Mouse (Mus musculus): ENCODE data around the gene Ifna4. TPM values are rescaled to one million over a fixed set of nuclear protein-coding genes. Genes with fewer than 3 reads are reported as not detected.
"Not testable (repeated sequence)": the region's sequence is repeated elsewhere in the genome, so short reads cannot be mapped to it uniquely, and the experiment has no call there.

Ifna4 gene
- polyA plus RNA-seq, 1 experiment from 2014 or later, result not detected

DNA sequence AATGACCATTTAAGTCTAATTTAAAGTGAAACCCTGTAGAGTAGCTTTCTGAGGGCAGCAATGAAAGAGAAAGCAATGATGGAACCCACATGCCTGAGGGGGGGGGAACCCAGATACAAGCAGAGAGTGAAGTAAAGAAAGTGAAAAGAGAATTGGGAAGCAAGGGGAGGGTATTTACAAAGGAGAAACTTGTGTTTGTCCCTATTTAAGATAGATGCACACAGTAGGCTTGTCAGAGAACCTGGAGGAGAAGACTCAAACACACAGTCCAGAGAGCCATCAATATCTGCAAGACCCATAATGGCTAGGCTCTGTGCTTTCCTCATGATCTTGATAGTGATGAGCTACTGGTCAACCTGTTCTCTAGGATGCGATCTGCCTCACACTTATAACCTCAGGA lies 22.0 kb upstream of the Ifna4 start, which contains the start of gene Ifna11:
Gene Ifna11 (plus strand): TSS at position 301 of the 400 bp plus-strand sequence.
- H3K9me3 ChIP-seq (ENCODE audit: control insufficient read depth, low read length), result no peaks in the 10 kb centered on the region
- H3K4me1 ChIP-seq (ENCODE audit: control insufficient read depth, insufficient read depth, low read length), result no peaks in the 10 kb centered on the region
- DNase-seq (ENCODE audit: low spot score) (no peak), ATAC-seq (ENCODE audit: insufficient number of reproducible peaks, low FRiP score, low TSS enrichment, low read depth) (no peak)
- no peak within 1 kb of the TSS for H3K4me2 ChIP-seq (ENCODE audit: low read depth, severe bottlenecking)
- H3K27ac ChIP-seq (replicated peaks; ENCODE audit: low read depth, low read length), result no peak within 1 kb of the TSS
- no peak within 1 kb of the TSS for H3K4me3 ChIP-seq (ENCODE audit: low read depth, low read length)
- no peaks in the 10 kb centered on the region for H3K36me3 ChIP-seq (ENCODE audit: control insufficient read depth, insufficient read depth, low read length)
- no peak within 1 kb of the TSS for H3K9ac ChIP-seq (ENCODE audit: low read length)
- WGBS, result 74% methylated on average over 1 of the region's 1 CpGs
- H3K27me3 ChIP-seq (ENCODE audit: control insufficient read depth, insufficient read depth, low read length), result no peaks in the 10 kb centered on the region

DNA sequence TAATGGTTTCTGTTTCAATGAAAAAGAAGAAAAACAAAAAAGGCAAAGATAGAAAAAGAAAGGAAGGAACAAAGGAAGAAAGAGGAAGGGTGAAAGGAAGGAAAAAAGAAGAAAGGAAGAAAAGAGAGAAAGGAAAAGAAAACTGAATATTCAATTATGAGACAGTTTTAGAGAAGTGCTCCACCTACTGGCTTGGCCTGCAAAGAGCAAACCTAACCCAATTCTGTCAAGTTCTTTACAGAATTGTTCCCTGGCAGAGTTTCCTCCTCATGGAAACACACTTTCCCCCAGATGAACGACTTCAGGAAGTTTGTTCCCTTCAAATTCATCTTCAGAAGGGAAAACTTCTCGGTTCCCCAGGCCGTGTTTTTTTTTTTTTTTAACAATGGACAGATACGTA lies 18.7 kb upstream of the Ifna4 start:
- DNase-seq (ENCODE audit: low spot score) (peak; percentile 26), ATAC-seq (ENCODE audit: insufficient number of reproducible peaks, low FRiP score, low TSS enrichment, low read depth) (no peak)

DNA sequence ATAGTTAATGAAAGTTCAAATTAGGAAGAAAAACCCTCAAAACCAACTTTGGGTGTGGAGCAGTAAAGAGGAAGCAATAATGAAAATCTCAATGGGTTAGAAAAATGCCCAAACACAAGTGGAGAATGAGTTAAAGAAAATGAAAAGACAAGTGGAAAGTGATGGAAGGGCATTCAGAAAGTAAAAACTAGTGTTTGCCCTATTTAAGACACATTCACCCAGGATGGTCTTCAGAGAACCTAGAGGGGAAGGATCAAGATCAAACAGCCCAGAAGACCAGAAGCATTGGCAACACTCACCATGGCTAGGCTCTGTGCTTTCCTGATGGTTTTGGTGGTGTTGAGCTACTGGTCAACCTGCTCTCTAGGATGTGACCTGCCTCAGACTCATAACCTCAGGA lies 14.5 kb upstream of the Ifna4 start, which contains the start of gene Ifna6:
Gene Ifna6 (plus strand): TSS at position 301 of the 400 bp plus-strand sequence.
- DNase-seq (ENCODE audit: low spot score); ATAC-seq (ENCODE audit: insufficient number of reproducible peaks, low FRiP score, low TSS enrichment, low read depth): not testable (repeated sequence)

More for the DNA sequence above, 18.7 kb upstream of the Ifna4 start:
- no peak overlapping the region for H3K27ac ChIP-seq (replicated peaks; ENCODE audit: low read depth, low read length)
- no peaks in the 10 kb centered on the region for H3K4me1 ChIP-seq (ENCODE audit: control insufficient read depth, insufficient read depth, low read length)
- H3K4me2 ChIP-seq (ENCODE audit: low read depth, severe bottlenecking), result no peak overlapping the region
- H3K9ac ChIP-seq (ENCODE audit: low read length), result no peak overlapping the region
- H3K27me3 ChIP-seq (ENCODE audit: control insufficient read depth, insufficient read depth, low read length), result no peaks in the 10 kb centered on the region
- H3K36me3 ChIP-seq (ENCODE audit: control insufficient read depth, insufficient read depth, low read length), result no peaks in the 10 kb centered on the region
- H3K4me3 ChIP-seq (ENCODE audit: low read depth, low read length), result no peak overlapping the region
- H3K9me3 ChIP-seq (ENCODE audit: control insufficient read depth, low read length), result no peaks in the 10 kb centered on the region
- 24% methylated on average over 4 of the region's 4 CpGs for WGBS

DNA sequence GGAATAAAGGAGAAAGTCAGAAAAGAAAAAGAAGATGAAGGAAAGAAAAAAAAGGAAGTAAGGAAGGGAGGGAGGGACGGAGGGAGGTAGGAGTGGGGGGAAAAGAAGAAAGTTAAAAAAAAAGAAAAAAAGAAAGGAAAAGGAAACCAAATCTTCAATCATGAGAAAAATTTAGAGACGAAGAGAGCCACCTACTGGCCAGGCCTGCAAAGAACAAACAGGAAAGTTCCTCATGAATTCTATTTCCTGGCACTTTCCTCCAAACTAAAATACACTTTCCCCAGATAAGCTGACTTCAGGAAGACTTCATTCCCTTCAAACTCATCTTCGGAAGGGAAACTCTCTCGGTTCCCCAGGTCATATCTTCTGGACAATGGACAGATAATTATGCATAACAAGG lies 11.1 kb upstream of the Ifna4 start:
- H3K4me3 ChIP-seq (ENCODE audit: low read depth, low read length), result no peak overlapping the region
- no peaks in the 10 kb centered on the region for H3K4me1 ChIP-seq (ENCODE audit: control insufficient read depth, insufficient read depth, low read length)
- no peaks in the 10 kb centered on the region for H3K36me3 ChIP-seq (ENCODE audit: control insufficient read depth, insufficient read depth, low read length)
- no peaks in the 10 kb centered on the region for H3K27me3 ChIP-seq (ENCODE audit: control insufficient read depth, insufficient read depth, low read length)
- peak; percentile 38 for DNase-seq (ENCODE audit: low spot score)
- no peak overlapping the region for H3K27ac ChIP-seq (replicated peaks; ENCODE audit: low read depth, low read length)
- H3K4me2 ChIP-seq (ENCODE audit: low read depth, severe bottlenecking), result no peak overlapping the region
- 31% methylated on average over 4 of the region's 4 CpGs for WGBS
- H3K9ac ChIP-seq (ENCODE audit: low read length), result no peak overlapping the region
- ATAC-seq (ENCODE audit: insufficient number of reproducible peaks, low FRiP score, low TSS enrichment, low read depth), result no peak
- H3K9me3 ChIP-seq (ENCODE audit: control insufficient read depth, low read length), result no peaks in the 10 kb centered on the region

More for the DNA sequence above, 14.5 kb upstream of the Ifna4 start, which contains the start of gene Ifna6:
- H3K4me2 ChIP-seq (ENCODE audit: low read depth, severe bottlenecking); H3K9ac ChIP-seq (ENCODE audit: low read length); H3K4me1 ChIP-seq (ENCODE audit: control insufficient read depth, insufficient read depth, low read length); H3K27me3 ChIP-seq (ENCODE audit: control insufficient read depth, insufficient read depth, low read length); H3K9me3 ChIP-seq (ENCODE audit: control insufficient read depth, low read length); H3K27ac ChIP-seq (replicated peaks; ENCODE audit: low read depth, low read length); H3K4me3 ChIP-seq (ENCODE audit: low read depth, low read length); H3K36me3 ChIP-seq (ENCODE audit: control insufficient read depth, insufficient read depth, low read length): not testable (repeated sequence)

DNA sequence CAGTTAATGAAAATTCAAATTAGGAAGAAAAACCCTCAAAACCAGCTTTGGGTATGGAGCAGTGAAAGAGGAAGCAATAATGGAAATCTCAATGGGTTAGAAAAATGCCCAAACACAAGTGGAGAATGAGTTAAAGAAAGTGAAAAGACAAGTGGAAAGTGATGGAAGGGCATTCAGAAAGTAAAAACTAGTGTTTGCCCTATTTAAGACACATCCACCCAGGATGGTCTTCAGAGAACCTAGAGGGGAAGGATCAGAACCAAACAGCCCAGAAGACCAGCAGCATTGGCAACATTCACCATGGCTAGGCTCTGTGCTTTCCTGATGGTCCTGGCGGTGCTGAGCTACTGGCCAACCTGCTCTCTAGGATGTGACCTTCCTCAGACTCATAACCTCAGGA lies 6.4 kb upstream of the Ifna4 start, which contains the start of gene Ifna5:
Gene Ifna5 (plus strand): TSS at position 301 of the 400 bp plus-strand sequence.
- not testable (repeated sequence) for H3K36me3 ChIP-seq (ENCODE audit: control insufficient read depth, insufficient read depth, low read length); ATAC-seq (ENCODE audit: insufficient number of reproducible peaks, low FRiP score, low TSS enrichment, low read depth); H3K4me2 ChIP-seq (ENCODE audit: low read depth, severe bottlenecking); H3K27me3 ChIP-seq (ENCODE audit: control insufficient read depth, insufficient read depth, low read length); DNase-seq (ENCODE audit: low spot score); H3K4me3 ChIP-seq (ENCODE audit: low read depth, low read length); H3K9ac ChIP-seq (ENCODE audit: low read length); H3K9me3 ChIP-seq (ENCODE audit: control insufficient read depth, low read length); H3K4me1 ChIP-seq (ENCODE audit: control insufficient read depth, insufficient read depth, low read length); H3K27ac ChIP-seq (replicated peaks; ENCODE audit: low read depth, low read length)
- 80% methylated on average over 1 of the region's 1 CpGs for WGBS

DNA sequence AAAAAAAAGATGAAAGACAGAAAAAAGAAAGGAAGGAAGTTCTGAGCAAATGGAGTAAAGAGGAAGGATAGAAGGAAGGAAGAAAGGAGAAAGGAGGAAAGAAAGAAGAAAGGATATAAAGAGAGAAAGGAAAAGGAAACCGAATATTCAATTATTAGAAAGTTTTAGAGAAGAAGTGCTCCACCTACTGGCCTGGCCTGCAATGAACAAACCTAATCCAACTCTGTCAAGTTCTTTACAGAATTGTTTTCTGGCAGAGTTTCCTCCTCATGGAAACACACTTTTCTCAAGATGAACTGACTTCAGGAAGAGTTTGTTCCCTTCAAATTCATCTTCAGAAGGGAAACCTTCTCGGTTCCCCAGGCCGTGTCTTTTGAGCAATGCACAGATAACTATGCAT lies 2.8 kb upstream of the Ifna4 start:
- no peak for ATAC-seq (ENCODE audit: insufficient number of reproducible peaks, low FRiP score, low TSS enrichment, low read depth)
- H3K9ac ChIP-seq (ENCODE audit: low read length), result no peak overlapping the region
- H3K27ac ChIP-seq (replicated peaks; ENCODE audit: low read depth, low read length), result no peak overlapping the region
- no peak overlapping the region for H3K4me3 ChIP-seq (ENCODE audit: low read depth, low read length)
- no peaks in the 10 kb centered on the region for H3K36me3 ChIP-seq (ENCODE audit: control insufficient read depth, insufficient read depth, low read length)
- H3K4me1 ChIP-seq (ENCODE audit: control insufficient read depth, insufficient read depth, low read length), result no peaks in the 10 kb centered on the region
- WGBS, result 53% methylated on average over 3 of the region's 3 CpGs
- no peaks in the 10 kb centered on the region for H3K27me3 ChIP-seq (ENCODE audit: control insufficient read depth, insufficient read depth, low read length)
- no peak overlapping the region for H3K4me2 ChIP-seq (ENCODE audit: low read depth, severe bottlenecking)
- H3K9me3 ChIP-seq (ENCODE audit: control insufficient read depth, low read length), result no peaks in the 10 kb centered on the region
- DNase-seq (ENCODE audit: low spot score), result no peak

DNA sequence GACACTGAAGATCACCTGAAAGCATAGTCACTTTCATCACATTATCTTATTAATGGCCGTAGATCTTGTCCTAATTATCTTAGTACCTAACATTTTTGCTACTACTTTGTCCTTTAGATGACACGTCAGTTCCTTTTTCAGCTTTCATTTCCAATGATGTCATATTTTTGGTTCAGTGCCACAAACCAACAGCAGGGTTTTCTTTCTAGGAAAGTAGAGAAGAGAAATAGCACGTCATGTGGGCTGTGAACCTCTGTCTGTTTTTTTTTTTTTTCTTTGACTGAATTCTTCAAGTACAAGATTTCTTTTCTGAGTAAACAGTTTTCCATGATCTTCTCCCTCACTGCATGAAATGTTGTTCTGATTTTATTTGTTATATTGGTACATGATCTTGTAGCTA lies 1.6 kb upstream of the Ifna4 start:
- no peak overlapping the region for H3K9ac ChIP-seq (ENCODE audit: low read length)
- H3K27me3 ChIP-seq (ENCODE audit: control insufficient read depth, insufficient read depth, low read length), result no peaks in the 10 kb centered on the region
- H3K4me1 ChIP-seq (ENCODE audit: control insufficient read depth, insufficient read depth, low read length), result no peaks in the 10 kb centered on the region
- no peaks in the 10 kb centered on the region for H3K9me3 ChIP-seq (ENCODE audit: control insufficient read depth, low read length)
- 82% methylated on average over 3 of the region's 3 CpGs for WGBS
- no peak overlapping the region for H3K27ac ChIP-seq (replicated peaks; ENCODE audit: low read depth, low read length)
- ATAC-seq (ENCODE audit: insufficient number of reproducible peaks, low FRiP score, low TSS enrichment, low read depth) (no peak), DNase-seq (ENCODE audit: low spot score) (no peak)
- H3K4me3 ChIP-seq (ENCODE audit: low read depth, low read length), result no peak overlapping the region
- H3K4me2 ChIP-seq (ENCODE audit: low read depth, severe bottlenecking), result no peak overlapping the region
- H3K36me3 ChIP-seq (ENCODE audit: control insufficient read depth, insufficient read depth, low read length), result no peaks in the 10 kb centered on the region

DNA sequence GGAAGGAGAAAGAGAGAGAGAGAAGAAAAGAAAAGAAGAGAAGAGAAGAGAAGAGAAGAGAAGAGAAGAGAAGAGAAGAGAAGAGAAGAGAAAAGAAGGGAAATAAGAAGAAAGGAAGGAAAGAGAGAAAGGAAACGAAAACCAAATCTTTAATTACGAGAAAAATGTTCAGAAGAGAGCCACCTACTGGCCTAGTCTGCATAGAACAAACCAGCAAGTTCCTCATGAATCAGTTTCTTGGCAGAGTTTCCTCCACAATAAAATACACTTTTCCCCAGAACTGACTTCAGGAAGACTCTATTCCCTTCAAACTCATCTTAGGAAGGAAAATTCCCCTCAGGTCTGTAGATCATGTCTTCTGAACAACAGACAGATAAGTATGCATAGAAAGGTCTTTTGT lies 3.7 kb downstream of the Ifna4 start:
- no peaks in the 10 kb centered on the region for H3K4me1 ChIP-seq (ENCODE audit: control insufficient read depth, insufficient read depth, low read length)
- no peak overlapping the region for H3K4me2 ChIP-seq (ENCODE audit: low read depth, severe bottlenecking)
- 70% methylated on average over 2 of the region's 2 CpGs for WGBS
- no peak overlapping the region for H3K27ac ChIP-seq (replicated peaks; ENCODE audit: low read depth, low read length)
- no peaks in the 10 kb centered on the region for H3K9me3 ChIP-seq (ENCODE audit: control insufficient read depth, low read length)
- DNase-seq (ENCODE audit: low spot score), result no peak
- no peak overlapping the region for H3K4me3 ChIP-seq (ENCODE audit: low read depth, low read length)
- H3K36me3 ChIP-seq (ENCODE audit: control insufficient read depth, insufficient read depth, low read length), result no peaks in the 10 kb centered on the region
- no peaks in the 10 kb centered on the region for H3K27me3 ChIP-seq (ENCODE audit: control insufficient read depth, insufficient read depth, low read length)
- ATAC-seq (ENCODE audit: insufficient number of reproducible peaks, low FRiP score, low TSS enrichment, low read depth), result no peak
- no peak overlapping the region for H3K9ac ChIP-seq (ENCODE audit: low read length)

DNA sequence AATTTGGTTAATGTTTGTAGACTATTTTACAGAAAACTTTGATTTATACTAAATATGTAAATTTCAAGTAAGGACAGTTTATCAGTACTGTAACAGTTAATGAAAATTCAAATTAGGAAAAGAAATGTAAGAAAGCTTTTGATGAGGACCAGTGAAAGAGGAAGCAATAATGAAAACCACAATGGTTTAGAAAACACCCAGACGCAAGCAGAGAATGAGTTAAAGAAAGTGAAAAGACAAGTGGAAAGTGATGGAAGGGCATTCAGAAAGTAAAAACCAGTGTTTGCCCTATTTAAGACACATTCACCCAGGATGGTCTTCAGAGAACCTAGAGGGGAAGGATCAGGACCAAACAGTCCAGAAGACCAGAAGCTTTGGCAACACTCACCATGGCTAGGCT lies 8.0 kb downstream of the Ifna4 start, which contains the start of gene Ifna1:
Gene Ifna1 (plus strand): TSS at position 390 of the 400 bp plus-strand sequence.
- WGBS, result 69% methylated on average over 1 of the region's 1 CpGs

More for the DNA sequence above, 8.0 kb downstream of the Ifna4 start, which contains the start of gene Ifna1:
- Histone ChIP-seq H3K4me3 (ENCODE audit: low read depth, low read length) (no peak within 1 kb of the TSS), H3K4me2 (ENCODE audit: low read depth, severe bottlenecking) (no peak within 1 kb of the TSS), H3K9me3 (ENCODE audit: control insufficient read depth, low read length) (no peaks in the 10 kb centered on the region), H3K27me3 (ENCODE audit: control insufficient read depth, insufficient read depth, low read length) (no peaks in the 10 kb centered on the region), H3K36me3 (ENCODE audit: control insufficient read depth, insufficient read depth, low read length) (no peaks in the 10 kb centered on the region), H3K27ac (replicated peaks; ENCODE audit: low read depth, low read length) (no peak within 1 kb of the TSS), H3K4me1 (ENCODE audit: control insufficient read depth, insufficient read depth, low read length) (no peaks in the 10 kb centered on the region), H3K9ac (ENCODE audit: low read length) (no peak within 1 kb of the TSS)
- no peak for DNase-seq (ENCODE audit: low spot score)
- ATAC-seq (ENCODE audit: insufficient number of reproducible peaks, low FRiP score, low TSS enrichment, low read depth), result no peak
